Comparison of ENCODE assay signal across 10 mouse cellular contexts in genomic region chr17:12734205-12734857, GRCm38 (mm10). TPM values are rescaled to one million over a fixed set of nuclear protein-coding genes. Genes with fewer than 3 reads are reported as not detected.
A peak's percentile ranks its signal among the peaks of the same experiment; 100 is the strongest.
DNase-seq lines count a peak whose midpoint lies in the region; ATAC-seq and TF ChIP-seq lines count a peak whose summit lies in the region.
"Had no signal": no experiment of that assay in that cellular context is flagged by ENCODE, and none has a peak within 500 bp of the region (broad histone marks: within the 10 kb centered on the region; RNA-seq: fewer than 3 reads in every experiment).

No protein-coding gene starts in this region.

- DNase-seq in forebrain, embryonic 10.5 days (ENCODE audit: extremely low spot score, low spot score) = no peak
- no peak for DNase-seq in forebrain, embryonic 14.5 days (ENCODE audit: low spot score)
- no peak for DNase-seq in lung, adult 2 months
- peak; percentile 51 for DNase-seq in kidney, postnatal 14 days
- no peak for DNase-seq in layer of hippocampus, postnatal 36 days
- DNase-seq in right cerebral cortex, adult 18-20 months = no peak
- DNase-seq: cerebellum, postnatal 25 days had no signal

- TF ChIP-seq CTCF in lung, adult 2 months (IDR thresholded peaks at IDR 0.05; ENCODE audit: insufficient read depth, low read length) = no peak

- no peak overlapping the region for H3K4me3 ChIP-seq in forebrain, embryonic 10.5 days
- no peak overlapping the region for H3K4me3 ChIP-seq in forebrain, embryonic 14.5 days (ENCODE audit: low read depth, low read length)
- no peak overlapping the region; the same call in 1 of the 2 replicates for H3K4me3 ChIP-seq in lung, embryonic 16.5 days (ENCODE audit: low read length)
- no peak overlapping the region for H3K4me3 ChIP-seq in lung, adult 2 months (replicated peaks; ENCODE audit: extremely low read depth, low read depth, low read length)
- no peak overlapping the region for H3K4me3 ChIP-seq in stomach, embryonic 16.5 days (replicated peaks; ENCODE audit: low read length)
- H3K4me3 ChIP-seq: midbrain, embryonic 10.5 days had no signal

- peak overlapping the region; percentile 58 for H3K27ac ChIP-seq in forebrain, embryonic 10.5 days
- H3K27ac ChIP-seq in forebrain, embryonic 14.5 days (ENCODE audit: low read depth, low read length) = no peak overlapping the region
- peak overlapping the region; percentile 84 for H3K27ac ChIP-seq in lung, embryonic 16.5 days (ENCODE audit: low read length)
- H3K27ac ChIP-seq in stomach, embryonic 16.5 days (ENCODE audit: low read length) = peak overlapping the region; percentile 70
- H3K27ac ChIP-seq: midbrain, embryonic 10.5 days had no signal

- H3K27me3 ChIP-seq in forebrain, embryonic 10.5 days (ENCODE audit: poor library complexity, severe bottlenecking) = no peaks in the 10 kb centered on the region
- no peaks in the 10 kb centered on the region for H3K27me3 ChIP-seq in forebrain, embryonic 14.5 days (replicated peaks; ENCODE audit: control insufficient read depth, insufficient read depth, low read length)
- H3K27me3 ChIP-seq in lung, embryonic 16.5 days (ENCODE audit: control insufficient read depth, insufficient read depth, low read depth, low read length) = no peaks in the 10 kb centered on the region
- no peaks in the 10 kb centered on the region for H3K27me3 ChIP-seq in stomach, embryonic 16.5 days (ENCODE audit: control insufficient read depth, insufficient read depth, low read length)

- H3K4me1 ChIP-seq in forebrain, embryonic 10.5 days = peaks cover 6% of the 10 kb centered on the region
- no peaks in the 10 kb centered on the region for H3K4me1 ChIP-seq in forebrain, embryonic 14.5 days (ENCODE audit: control insufficient read depth, insufficient read depth, low read length)
- H3K4me1 ChIP-seq in lung, embryonic 16.5 days (replicated peaks; ENCODE audit: control insufficient read depth, insufficient read depth, low read length) = peaks cover 16% of the 10 kb centered on the region
- 0 out of 2 replicates have a peak, but pooled peaks cover 4% of the 10 kb centered on the region for H3K4me1 ChIP-seq in lung, adult 2 months (ENCODE audit: control insufficient read depth, insufficient read depth, low read length)
- peaks cover 25% of the 10 kb centered on the region for H3K4me1 ChIP-seq in stomach, embryonic 16.5 days (ENCODE audit: control insufficient read depth, insufficient read depth, low read length)
- H3K4me1 ChIP-seq: midbrain, embryonic 10.5 days had no signal

- no peak for TF ChIP-seq POLR2A in lung, adult 2 months (IDR thresholded peaks at IDR 0.05; ENCODE audit: borderline replicate concordance, extremely low read depth, low read depth, low read length)

- no peak for ATAC-seq in forebrain, embryonic 14.5 days
- peak; percentile 68 for ATAC-seq in lung, embryonic 16.5 days (ENCODE audit: low read depth)
- ATAC-seq in stomach, embryonic 16.5 days (ENCODE audit: insufficient read depth, low FRiP score) = 0 out of 2 replicates have a peak, but pooled peaks have one; percentile 45

- H3K36me3 ChIP-seq in forebrain, embryonic 10.5 days (replicated peaks) = peaks cover 83% of the 10 kb centered on the region
- H3K36me3 ChIP-seq in forebrain, embryonic 14.5 days (ENCODE audit: control insufficient read depth, insufficient read depth, low read length) = peaks cover 63% of the 10 kb centered on the region
- peaks cover 15% of the 10 kb centered on the region for H3K36me3 ChIP-seq in lung, embryonic 16.5 days (ENCODE audit: control insufficient read depth, insufficient read depth, low read length)
- no peaks in the 10 kb centered on the region for H3K36me3 ChIP-seq in stomach, embryonic 16.5 days (ENCODE audit: control insufficient read depth, insufficient read depth, low read length)

- H3K9me3 ChIP-seq in forebrain, embryonic 10.5 days = no peaks in the 10 kb centered on the region
- H3K9me3 ChIP-seq in forebrain, embryonic 14.5 days (replicated peaks; ENCODE audit: control insufficient read depth, low read length) = no peaks in the 10 kb centered on the region
- H3K9me3 ChIP-seq in lung, embryonic 16.5 days (ENCODE audit: control insufficient read depth, low read length) = no peaks in the 10 kb centered on the region
- no peaks in the 10 kb centered on the region for H3K9me3 ChIP-seq in stomach, embryonic 16.5 days (replicated peaks; ENCODE audit: control insufficient read depth, low read length)
- H3K9me3 ChIP-seq: midbrain, embryonic 10.5 days had no signal

- no peak overlapping the region for H3K4me2 ChIP-seq in forebrain, embryonic 14.5 days (ENCODE audit: low read length)
- H3K4me2 ChIP-seq in lung, embryonic 16.5 days (ENCODE audit: low read depth, low read length) = peak overlapping the region; percentile 28
- peak overlapping the region; percentile 16; the same call in 1 of the 2 replicates for H3K4me2 ChIP-seq in stomach, embryonic 16.5 days (ENCODE audit: low read depth, low read length)

- 60% methylated on average over 12 of the region's 12 CpGs for WGBS in forebrain, embryonic 10.5 days
- WGBS in forebrain, embryonic 14.5 days = 68% methylated on average over 12 of the region's 12 CpGs
- 29% methylated on average over 12 of the region's 12 CpGs for WGBS in lung, embryonic 16.5 days
- WGBS in lung, adult 2 months = 31% methylated on average over 12 of the region's 12 CpGs
- WGBS in stomach, embryonic 16.5 days = 35% methylated on average over 12 of the region's 12 CpGs

- H3K9ac ChIP-seq in forebrain, embryonic 14.5 days (ENCODE audit: low read length) = no peak overlapping the region
- H3K9ac ChIP-seq in lung, embryonic 16.5 days (ENCODE audit: low read length) = peak overlapping the region; percentile 40; the same call in 1 of the 2 replicates
- peak overlapping the region; percentile 43; the same call in 1 of the 2 replicates for H3K9ac ChIP-seq in stomach, embryonic 16.5 days (ENCODE audit: low read length)

RNA-seq across cellular contexts. Expression of gene Igf2r, which starts 35.1 kb away (rescaled TPM):
- polyA plus RNA-seq in forebrain, embryonic 10.5 days (2016; fragmentation: Nextera tagmentation; extraction: Ambion mirVana) = 20.0 and 20.5 TPM in 2 replicates
- 9.6 and 10.9 TPM in 2 replicates for polyA plus RNA-seq in forebrain, embryonic 14.5 days (2014; fragmentation: Nextera tagmentation; extraction: Ambion mirVana)
- 59.0 and 64.4 TPM in 2 replicates for polyA plus RNA-seq in lung, embryonic 16.5 days (2015; fragmentation: Nextera tagmentation; extraction: Ambion mirVana)
- 26.8 and 27.5 TPM in 2 replicates for polyA plus RNA-seq in lung, adult 2 months (2012; rRNA removed)
- polyA plus RNA-seq in stomach, embryonic 16.5 days (2015; fragmentation: Nextera tagmentation; extraction: Ambion mirVana) = 38.6 and 39.3 TPM in 2 replicates
- total RNA-seq in layer of hippocampus, postnatal 36 days (2021) = 10 to 100 TPM; 29.0 to 30.9 TPM

RNA-seq across cellular contexts. Expression of gene Slc22a1, which starts 58.7 kb away (rescaled TPM):
- polyA plus RNA-seq in forebrain, embryonic 10.5 days (2016; fragmentation: Nextera tagmentation; extraction: Ambion mirVana) = not detected in 2 replicates
- polyA plus RNA-seq in forebrain, embryonic 14.5 days (2014; fragmentation: Nextera tagmentation; extraction: Ambion mirVana) = not detected in 2 replicates
- polyA plus RNA-seq in lung, embryonic 16.5 days (2015; fragmentation: Nextera tagmentation; extraction: Ambion mirVana) = 9.1 and 12.7 TPM in 2 replicates
- polyA plus RNA-seq in lung, adult 2 months (2012; rRNA removed) = 0.43 and 1.7 TPM in 2 replicates
- polyA plus RNA-seq in stomach, embryonic 16.5 days (2015; fragmentation: Nextera tagmentation; extraction: Ambion mirVana) = 0.96 and 1.2 TPM in 2 replicates
- total RNA-seq in layer of hippocampus, postnatal 36 days (2021) = not detected
- polyA plus RNA-seq: midbrain, embryonic 10.5 days had no signal
